Mouse (Mus musculus) ovary, postnatal 10 days (tissue): ENCODE data around the gene Aldh18a1.
A peak's percentile ranks its signal among the peaks of the same experiment; 100 is the strongest.
"Not testable (repeated sequence)": the region's sequence is repeated elsewhere in the genome, so short reads cannot be mapped to it uniquely, and the experiment has no call there.

ENCODE experiments used
- DNase-seq: peaks from one replicate; pipeline ENCODE4 v3.0.0; 2022; ENCODE audit warnings: low spot score

Aldh18a1 gene

GRCm38 (mm10) chr19:40588293-40588654 lies at the start of gene Aldh18a1:
Gene Aldh18a1 (minus strand): TSS chr19:40588463.
- peak; percentile 94 for DNase-seq

GRCm38 (mm10) chr19:40637601-40638000 lies 49.3 kb upstream of the Aldh18a1 start:
- no peak for DNase-seq

DNA sequence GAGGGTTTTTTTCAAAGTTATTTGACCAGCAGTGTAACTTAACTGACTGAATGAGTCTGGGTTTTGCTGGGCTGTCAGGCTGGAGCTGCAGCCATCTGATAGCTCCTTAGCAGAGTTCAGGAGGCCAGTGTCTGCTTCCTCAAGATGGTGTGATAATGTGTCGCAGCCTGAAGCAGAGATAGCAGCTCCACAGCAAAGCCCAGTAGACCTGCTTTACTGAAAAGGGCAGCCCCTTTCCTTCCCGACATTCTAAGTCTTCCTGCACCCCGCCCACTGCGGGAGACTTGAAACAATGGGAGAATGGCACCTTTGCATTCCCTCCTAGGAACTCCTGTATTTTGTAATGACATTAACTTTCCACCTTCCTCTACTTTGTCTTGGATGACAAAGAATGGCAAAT lies 48.8 kb upstream of the Aldh18a1 start:
- DNase-seq, result no peak

DNA sequence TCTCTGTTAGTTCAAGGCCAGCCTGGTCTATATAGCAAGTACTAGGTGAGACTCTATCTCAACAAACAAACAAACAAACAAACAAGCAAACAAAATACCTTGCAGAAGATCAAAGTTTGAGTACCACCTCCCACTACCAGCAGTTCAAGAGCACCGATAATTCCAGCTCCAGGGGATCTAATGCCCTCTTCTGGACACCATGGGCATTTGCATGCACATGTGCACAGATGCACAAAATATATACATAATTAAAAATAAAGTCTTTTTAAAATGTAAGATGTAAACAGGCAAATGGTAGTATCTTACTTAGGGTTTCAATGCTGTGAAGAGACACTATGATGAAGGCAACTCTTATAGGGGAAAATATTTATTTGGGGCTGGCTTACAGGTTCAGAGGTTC lies 44.9 kb upstream of the Aldh18a1 start:
- DNase-seq, result no peak

- no peak for DNase-seq
Observed at GRCm38 (mm10) chr19:40632668-40633067, 44.4 kb upstream of the Aldh18a1 start.

- DNase-seq, result no peak
Observed at GRCm38 (mm10) chr19:40632193-40632592, 43.9 kb upstream of the Aldh18a1 start.

DNA sequence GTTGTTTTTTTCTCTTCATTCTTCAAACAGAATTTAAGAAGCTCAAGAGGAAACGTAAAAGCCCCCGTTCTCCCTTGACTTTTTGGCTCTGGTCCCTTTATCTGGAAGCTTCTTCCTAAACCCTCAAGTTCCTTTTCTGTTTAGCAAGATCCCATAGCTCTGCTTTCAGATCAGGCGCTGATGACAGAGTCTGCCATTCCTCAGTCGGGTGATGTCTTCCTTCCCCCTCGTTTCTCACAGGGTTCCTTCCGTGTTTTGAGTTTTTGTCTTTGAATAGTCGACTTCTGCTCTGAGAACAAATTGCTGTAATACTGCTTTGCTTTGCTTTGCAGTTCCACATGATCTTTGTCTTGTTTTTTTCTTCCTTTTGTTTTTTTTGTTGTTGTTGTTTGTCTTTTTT lies 42.3 kb upstream of the Aldh18a1 start:
- DNase-seq, result no peak

- DNase-seq, result no peak
Observed at GRCm38 (mm10) chr19:40630096-40630495, 41.8 kb upstream of the Aldh18a1 start.

- DNase-seq, result no peak
Observed at GRCm38 (mm10) chr19:40628950-40629349, 40.7 kb upstream of the Aldh18a1 start.

GRCm38 (mm10) chr19:40625935-40626334 lies 37.7 kb upstream of the Aldh18a1 start:
- no peak for DNase-seq

DNA sequence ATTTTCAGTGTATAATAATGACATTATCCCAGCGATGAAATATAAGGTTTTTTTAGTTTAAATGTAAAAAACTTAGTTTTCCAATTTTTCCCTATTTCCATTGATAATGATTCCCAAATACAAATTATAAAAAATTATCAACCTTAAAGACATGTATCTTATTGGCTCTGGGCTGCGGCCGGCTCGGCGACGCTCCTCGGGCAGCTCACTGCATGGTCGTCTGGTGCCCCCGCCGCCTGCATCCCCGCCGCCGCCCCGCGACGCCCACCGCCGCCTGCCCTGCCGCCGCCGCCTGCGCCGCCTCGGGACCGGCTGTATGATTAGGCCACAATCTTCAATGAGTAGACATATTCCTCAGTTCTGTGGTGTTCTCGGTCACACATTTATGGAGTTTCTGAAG lies 33.4 kb upstream of the Aldh18a1 start:
- not testable (repeated sequence) for DNase-seq

DNA sequence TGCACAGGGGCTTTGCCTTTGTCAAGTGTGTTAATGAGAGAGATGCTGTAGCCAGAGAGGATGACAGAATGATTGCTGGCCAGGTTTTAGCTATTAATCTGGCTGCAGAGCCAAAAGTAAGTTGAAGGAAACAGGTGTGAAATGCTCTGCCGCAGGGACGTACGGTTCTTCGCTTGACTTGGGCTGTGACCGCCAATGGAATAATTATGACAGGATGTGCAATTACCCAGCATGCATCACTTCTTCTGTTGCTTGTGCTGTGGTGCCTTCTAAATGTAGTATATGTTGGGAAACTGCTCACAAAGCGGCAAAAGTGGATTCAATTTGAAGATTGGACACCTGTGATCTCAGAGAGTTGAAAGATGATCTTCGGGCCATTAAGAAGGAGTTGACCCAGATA lies 27.8 kb upstream of the Aldh18a1 start:
- no peak for DNase-seq

- DNase-seq, result no peak
Observed at GRCm38 (mm10) chr19:40614811-40615210, 26.5 kb upstream of the Aldh18a1 start.

DNA sequence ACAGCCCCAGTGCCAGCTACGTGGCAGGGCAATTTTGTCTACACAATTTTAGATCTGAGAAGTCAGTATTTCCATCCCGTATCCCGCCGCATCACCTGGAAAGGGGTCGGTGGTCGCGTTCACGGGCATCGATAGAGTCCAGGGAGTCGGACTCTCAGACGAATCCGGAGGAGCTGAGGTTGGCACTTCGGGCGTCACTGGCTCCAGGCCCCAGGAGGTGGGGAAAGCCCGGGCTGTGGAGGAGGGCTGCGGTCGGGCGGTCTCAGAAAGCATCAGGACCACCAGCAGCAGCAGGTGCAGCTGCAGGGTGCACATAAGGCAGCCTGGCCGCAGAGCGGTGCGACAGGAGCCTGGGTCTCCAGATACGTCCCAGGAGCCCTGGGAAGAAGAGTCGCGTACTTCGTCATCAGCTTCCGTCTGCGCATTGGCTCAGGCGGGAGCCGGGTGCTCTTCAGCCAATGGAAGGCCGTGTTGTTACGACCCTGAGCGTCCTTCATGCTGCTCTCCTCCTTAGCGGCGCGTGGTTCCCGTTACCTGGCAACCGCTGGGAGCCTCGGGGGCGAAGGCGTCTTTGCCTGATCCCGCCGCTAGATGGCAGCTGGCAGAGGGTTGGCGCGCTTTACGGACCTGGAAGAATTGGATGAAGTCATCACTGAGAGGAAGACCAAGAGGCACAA lies 23.7 kb upstream of the Aldh18a1 start, which contains the start of the genes Tctn3 and Entpd1:
Gene Tctn3, minus strand, starts transcription at position 404 of the 677 bp plus-strand sequence.
Gene Entpd1, plus strand, starts transcription at position 537 of the 677 bp plus-strand sequence.
- peak; percentile 88 for DNase-seq

DNA sequence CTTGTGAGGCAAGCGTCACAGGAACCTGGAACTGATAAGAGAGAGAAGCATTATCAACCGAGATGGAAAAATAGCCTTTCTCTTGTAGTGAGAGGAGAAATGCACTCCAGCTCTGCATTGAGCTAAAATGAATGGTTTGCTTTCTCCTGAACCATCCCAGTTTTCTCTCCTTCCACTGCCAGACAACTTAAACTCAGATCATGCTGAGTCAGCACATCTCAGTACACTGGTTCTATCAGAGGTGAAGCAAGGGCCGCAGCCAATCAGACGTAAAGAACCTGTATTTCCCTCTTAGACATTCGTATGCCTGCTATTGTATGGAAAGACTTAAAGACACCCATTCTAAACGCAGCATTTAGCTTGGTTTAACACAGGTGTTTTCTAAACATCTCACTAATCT lies 19.4 kb upstream of the Aldh18a1 start:
- no peak for DNase-seq

GRCm38 (mm10) chr19:40605189-40605588 lies 16.9 kb upstream of the Aldh18a1 start:
- no peak for DNase-seq

DNA sequence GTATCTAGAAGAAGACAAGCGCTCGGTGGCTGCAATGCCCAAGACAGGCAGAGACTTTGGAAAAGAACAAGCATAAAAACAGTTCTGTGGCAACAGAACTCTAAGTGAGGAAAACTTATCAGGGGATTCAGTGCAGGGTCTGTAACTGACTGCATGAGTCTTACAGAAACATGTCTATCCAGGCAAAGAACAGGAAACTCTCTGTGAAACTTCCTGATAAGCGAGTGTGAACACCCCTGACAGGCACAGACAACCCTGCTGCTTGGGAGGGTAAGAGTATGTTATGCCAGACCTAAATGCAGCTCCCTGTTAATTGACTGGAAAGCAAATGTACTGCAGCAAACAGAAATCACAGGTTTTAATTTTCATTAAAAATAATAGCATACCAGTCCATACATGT lies 13.6 kb upstream of the Aldh18a1 start:
- no peak for DNase-seq

- DNase-seq, result not testable (repeated sequence)
Observed at GRCm38 (mm10) chr19:40600846-40601245, 12.6 kb upstream of the Aldh18a1 start.

DNA sequence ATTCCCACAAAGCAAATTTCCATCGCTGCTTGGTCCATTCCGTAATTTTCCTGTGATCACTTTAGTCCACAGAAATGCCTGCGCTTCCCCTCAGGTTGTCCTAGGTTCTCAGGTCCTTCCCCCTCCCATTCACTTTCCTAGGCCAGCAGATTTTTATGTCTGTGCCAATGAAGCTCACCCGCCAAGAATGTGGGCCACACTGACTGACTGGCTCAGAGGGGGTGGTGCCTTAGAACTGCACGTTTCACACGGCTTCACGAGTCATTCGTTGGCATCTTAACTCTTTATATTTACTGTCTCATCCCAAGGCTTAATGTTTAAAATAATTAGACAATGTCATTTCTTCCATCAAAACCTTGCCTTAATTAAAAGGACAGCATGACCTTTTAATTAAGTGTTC lies 7.6 kb upstream of the Aldh18a1 start:
- DNase-seq, result no peak

DNA sequence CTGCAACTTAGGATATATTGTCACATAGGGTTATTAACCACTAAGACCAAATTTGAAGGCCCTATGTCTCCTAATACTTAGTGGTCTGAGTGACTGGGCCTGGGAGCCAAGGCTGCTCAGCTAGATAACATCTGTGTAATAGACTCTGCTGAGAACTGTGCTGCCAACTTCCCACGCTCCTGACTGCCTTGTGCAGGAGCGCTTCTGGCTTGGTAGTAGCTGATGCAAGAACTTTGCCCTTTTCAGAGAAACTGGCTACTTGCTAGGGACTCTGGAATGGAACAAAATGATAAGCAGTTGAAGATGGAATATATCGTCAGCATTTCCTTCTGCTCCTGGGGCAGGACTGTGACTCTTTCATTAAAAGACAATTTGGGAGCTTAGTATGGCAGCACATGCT lies 7.0 kb upstream of the Aldh18a1 start:
- no peak for DNase-seq

- DNase-seq, result no peak
Observed at GRCm38 (mm10) chr19:40589530-40589880, 1.2 kb upstream of the Aldh18a1 start.

GRCm38 (mm10) chr19:40588847-40589529 lies 725 bp upstream of the Aldh18a1 start:
- DNase-seq, result peak; percentile 67

DNA sequence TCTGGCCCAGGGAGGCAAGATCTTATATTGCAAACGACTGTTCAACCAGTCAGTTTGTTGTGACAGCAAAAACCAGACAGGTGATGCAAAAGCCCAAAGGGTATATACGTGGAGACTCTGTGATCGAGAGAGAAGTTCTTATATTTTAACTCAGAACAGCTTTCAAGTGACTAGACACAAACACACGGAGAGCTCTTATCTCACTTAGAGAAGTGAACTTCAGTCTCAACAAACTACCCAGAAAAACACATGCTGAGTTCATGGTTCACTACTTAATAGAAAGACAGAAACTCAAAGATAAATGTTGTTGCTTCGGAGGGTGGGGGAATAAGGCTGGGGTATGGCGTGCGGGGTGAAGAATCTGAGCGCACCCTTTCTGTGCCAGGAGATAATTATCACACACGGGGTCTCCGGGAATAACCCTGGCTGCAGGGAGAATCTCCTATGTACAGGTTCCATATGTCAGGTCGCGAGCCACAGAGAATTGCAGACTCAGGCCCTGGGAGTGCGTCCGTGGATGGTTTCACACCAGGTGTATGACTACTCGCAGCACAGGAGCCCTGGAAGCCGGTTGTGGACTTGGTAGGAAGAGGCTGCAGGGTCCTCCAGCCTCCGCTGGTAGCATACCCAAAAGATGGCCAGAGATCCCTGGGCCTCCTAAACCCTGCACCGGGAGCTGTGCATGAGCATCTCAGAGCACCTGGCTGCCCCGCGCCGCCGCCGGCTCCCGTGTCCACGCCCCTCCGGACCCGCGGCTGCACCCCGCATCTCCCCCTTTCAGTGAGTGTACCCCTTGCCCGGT lies 571 bp downstream of the Aldh18a1 start:
- DNase-seq, result no peak
